Mouse (Mus musculus) kidney, postnatal 0 days (tissue): ENCODE results near the gene Tmem267. TPM values are rescaled to one million over a fixed set of nuclear protein-coding genes. Genes with fewer than 3 reads are reported as not detected.

ENCODE experiments used
- ATAC-seq: fragments of 200-750 bp; cut with Nextera tagmentation; replicated peaks from 2 replicates; pipeline ENCODE4 v1.8.0; 2017; ENCODE audit warnings: low read depth, moderate number of reproducible peaks, moderate TSS enrichment, moderate library complexity; ENCODE audit not compliant: low FRiP score
- DNase-seq: peaks from one replicate; pipeline ENCODE4 v3.0.0-alpha.2; 2016; ENCODE audit warnings: low spot score
- H3K27ac ChIP-seq: fragments of 300-500 bp; sonication (generic); 2 replicates; pipeline ENCODE4 v1.5.1; 2014; ENCODE audit warnings: mild to moderate bottlenecking
- H3K27me3 ChIP-seq: fragments of 300-500 bp; sonication (generic); 2 replicates; pipeline ENCODE4 v1.6.1; 2014; ENCODE audit warnings: low read length, mixed read lengths; ENCODE audit not compliant: insufficient read depth
- H3K36me3 ChIP-seq: fragments of 300-500 bp; sonication (generic); 2 replicates; pipeline ENCODE4 v1.6.1; 2014; ENCODE audit warnings: low read length, mixed read lengths; ENCODE audit not compliant: insufficient read depth
- H3K4me1 ChIP-seq: fragments of 300-500 bp; sonication (generic); replicated peaks from 2 replicates; pipeline ENCODE4 v1.6.1; 2014; ENCODE audit warnings: antibody characterized with exemption, low read length, mixed read lengths; ENCODE audit not compliant: insufficient read depth
- H3K4me2 ChIP-seq: fragments of 300-500 bp; sonication (generic); 2 replicates; pipeline ENCODE4 v1.6.1; 2014; ENCODE audit warnings: mild to moderate bottlenecking, low read length, moderate library complexity, mixed read lengths
- H3K4me3 ChIP-seq: fragments of 300-500 bp; sonication (generic); replicated peaks from 2 replicates; pipeline ENCODE4 v1.5.1; 2014; ENCODE audit warnings: low read depth, low read length
- H3K9ac ChIP-seq: fragments of 300-500 bp; sonication (generic); 2 replicates; pipeline ENCODE4 v1.6.1; 2014; ENCODE audit warnings: low read depth, low read length
- H3K9me3 ChIP-seq: fragments of 300-500 bp; sonication (generic); replicated peaks from 2 replicates; pipeline ENCODE4 v1.6.1; 2016; ENCODE audit warnings: low read length, inconsistent platforms, mixed read lengths
- CTCF ChIP-seq: IDR thresholded peaks from 2 replicates; pipeline ENCODE4 v1.5.1; 2016; ENCODE audit warnings: antibody characterized with exemption, low read depth, mild to moderate bottlenecking, moderate library complexity
- WGBS: fragments of 180-500 bp; shearing (Covaris S2); extraction: QIAGEN DNeasy Blood & Tissue Kit; methylation state at CpG from one replicate; pipeline ENCODE4 v1.1.7; 2014; 5-methylcytosine and 5-hydroxymethylcytosine counted together
- polyA plus RNA-seq: library from polyadenylated mRNA; unstranded; fragments of >200 nt; fragmentation: Nextera tagmentation; extraction: Ambion mirVana; gene quantifications from 2 replicates; pipeline ENCODE4 v1.2.1, GENCODE M21; 2015

Gene Tmem267
- polyA plus RNA-seq, 1 experiment from 2014 or later: 1.8 TPM

DNA sequence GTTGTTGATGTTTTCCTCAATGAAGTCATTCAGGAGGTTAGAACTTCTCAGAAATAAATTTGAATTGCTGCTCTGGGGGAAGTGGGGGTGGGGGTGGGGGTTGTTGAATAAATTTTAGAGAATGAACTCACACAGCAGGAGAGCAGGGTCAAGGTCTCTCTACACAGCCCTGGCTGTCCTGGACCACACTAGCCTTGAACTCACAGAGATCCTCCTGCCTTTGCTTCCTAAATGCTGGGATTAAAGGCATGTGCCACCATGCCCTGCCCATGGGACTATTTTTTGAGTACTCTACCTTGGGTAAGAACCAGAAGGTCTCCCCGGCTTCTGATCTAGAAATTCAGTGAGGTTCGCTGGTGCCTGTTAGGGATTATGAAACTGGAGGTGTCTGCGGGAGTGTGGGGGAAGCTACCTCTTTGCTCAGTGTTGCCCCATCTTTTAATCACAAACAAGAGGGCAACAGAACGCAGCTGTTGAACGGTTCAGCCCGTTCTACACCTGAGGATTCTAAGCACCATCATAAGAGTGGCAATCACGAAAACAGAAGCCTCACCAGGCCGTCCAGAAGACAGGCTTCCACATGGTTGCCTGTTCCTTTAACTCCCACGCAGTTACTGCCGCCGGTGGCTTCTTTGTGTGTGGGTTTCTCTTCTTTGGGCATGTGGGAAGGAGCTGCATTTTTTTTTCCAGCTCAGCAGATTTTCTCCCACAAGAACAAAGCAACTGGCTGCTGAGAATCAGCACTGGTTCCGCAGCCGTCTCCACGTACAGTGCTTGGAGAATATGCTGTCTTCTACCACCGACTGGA, 161.3 kb downstream of the Tmem267 start:
- H3K4me2 ChIP-seq: peak overlapping the region; percentile 27; the same call in 1 of the 2 replicates
- H3K4me1 ChIP-seq: no peaks in the 10 kb centered on the region
- ATAC-seq (no peak), DNase-seq (peak; percentile 36)
- H3K27me3 ChIP-seq: no peaks in the 10 kb centered on the region
- TF ChIP-seq CTCF: no peak
- H3K9ac ChIP-seq: 0 out of 2 replicates have a peak overlapping the region, but pooled peaks have one; percentile 31
- no peak overlapping the region for H3K27ac ChIP-seq
- H3K9me3 ChIP-seq: no peaks in the 10 kb centered on the region
- WGBS: 38% methylated on average over 15 of the region's 15 CpGs
- H3K4me3 ChIP-seq: no peak overlapping the region
- no peaks in the 10 kb centered on the region for H3K36me3 ChIP-seq

DNA sequence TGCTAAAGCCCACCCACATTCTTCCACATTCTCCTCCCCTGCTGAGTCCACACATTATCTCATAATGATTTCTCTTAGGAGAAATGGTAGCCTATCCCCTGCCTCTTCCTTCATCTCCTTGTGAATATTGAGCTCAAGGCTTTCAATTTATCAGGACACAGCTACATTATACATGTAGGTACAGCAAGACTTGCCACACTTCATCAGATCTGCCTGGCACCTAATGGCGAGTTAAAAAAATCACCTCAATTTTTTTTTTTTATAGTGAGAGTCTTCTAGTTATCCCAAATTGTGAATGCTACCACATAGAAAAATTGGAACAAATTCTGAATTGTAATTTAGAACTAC, 161.8 kb downstream of the Tmem267 start:
- H3K36me3 ChIP-seq: no peaks in the 10 kb centered on the region
- peak overlapping the region; percentile 27; the same call in 1 of the 2 replicates for H3K4me2 ChIP-seq
- no peak overlapping the region for H3K27ac ChIP-seq
- H3K4me3 ChIP-seq: no peak overlapping the region
- no peaks in the 10 kb centered on the region for H3K4me1 ChIP-seq
- no peak for TF ChIP-seq CTCF
- WGBS: 68% methylated on average over 1 of the region's 1 CpGs
- H3K9me3 ChIP-seq: no peaks in the 10 kb centered on the region
- no peak overlapping the region for H3K9ac ChIP-seq
- no peak for ATAC-seq
- H3K27me3 ChIP-seq: no peaks in the 10 kb centered on the region
- DNase-seq: no peak

GRCm38 (mm10) chr13:119654734-119655133, 166.9 kb downstream of the Tmem267 start:
- ATAC-seq: no peak
- Histone ChIP-seq H3K27ac (no peak overlapping the region), H3K4me1 (no peaks in the 10 kb centered on the region), H3K9ac (no peak overlapping the region), H3K4me3 (no peak overlapping the region), H3K9me3 (no peaks in the 10 kb centered on the region), H3K4me2 (no peak overlapping the region), H3K36me3 (no peaks in the 10 kb centered on the region), H3K27me3 (no peaks in the 10 kb centered on the region)
- DNase-seq: no peak
- WGBS: 100% methylated on average over 2 of the region's 2 CpGs
- TF ChIP-seq CTCF: no peak

- no peaks in the 10 kb centered on the region for H3K27me3 ChIP-seq
- no peaks in the 10 kb centered on the region for H3K36me3 ChIP-seq
- H3K27ac ChIP-seq: no peak overlapping the region
- no peak for DNase-seq
- no peak overlapping the region for H3K4me2 ChIP-seq
- no peak overlapping the region for H3K4me3 ChIP-seq
- TF ChIP-seq CTCF: no peak
- H3K9ac ChIP-seq: no peak overlapping the region
- 84% methylated on average over 2 of the region's 2 CpGs for WGBS
- ATAC-seq: no peak
- no peaks in the 10 kb centered on the region for H3K4me1 ChIP-seq
- no peaks in the 10 kb centered on the region for H3K9me3 ChIP-seq
These were observed 168.4 kb downstream of the Tmem267 start for GRCm38 (mm10) chr13:119656246-119656645.

DNA sequence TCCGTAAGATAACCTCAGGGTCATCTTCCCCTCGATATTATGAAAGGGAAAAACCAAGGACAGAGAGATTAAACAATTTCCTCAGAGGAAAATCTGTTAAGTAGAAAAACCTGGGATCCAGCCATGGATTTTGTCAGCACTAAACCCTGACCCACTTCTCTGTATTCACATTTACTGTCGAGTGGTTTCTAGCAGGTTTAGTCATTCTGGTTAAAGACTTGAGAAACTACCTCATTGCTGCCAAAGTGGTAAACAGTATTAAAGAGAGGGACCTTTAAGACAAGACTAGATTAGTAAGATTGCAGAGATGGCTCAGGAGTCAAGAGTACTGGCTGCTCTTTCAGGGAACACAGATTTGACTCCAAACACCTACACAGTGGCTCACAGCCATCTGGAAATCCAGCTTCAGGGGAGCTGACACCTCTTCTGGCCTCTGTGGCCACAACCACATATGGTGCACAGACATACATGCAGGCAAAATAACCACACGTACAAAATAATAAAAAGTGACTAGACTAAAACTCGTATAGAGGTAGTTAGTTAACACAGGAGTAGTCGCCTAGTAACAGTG, 169.1 kb downstream of the Tmem267 start:
- no peak for TF ChIP-seq CTCF
- Histone ChIP-seq H3K36me3 (no peaks in the 10 kb centered on the region), H3K27ac (no peak overlapping the region), H3K4me3 (no peak overlapping the region), H3K4me2 (no peak overlapping the region), H3K4me1 (no peaks in the 10 kb centered on the region), H3K9ac (no peak overlapping the region), H3K9me3 (no peaks in the 10 kb centered on the region), H3K27me3 (no peaks in the 10 kb centered on the region)
- 80% methylated on average over 6 of the region's 6 CpGs for WGBS
- DNase-seq: no peak
- ATAC-seq: no peak

Other genes with a start within 250 kb of the Tmem267 start
- 109 and 110 TPM in 2 replicates for gene Paip1, start 59.4 kb upstream of the Tmem267 start, polyA plus RNA-seq
- gene 4833420G17Rik, start 25.3 kb upstream of the Tmem267 start, polyA plus RNA-seq: 51.1 and 51.6 TPM in 2 replicates
- 0.91 and 1.9 TPM in 2 replicates for gene 3110070M22Rik, start 344 bp downstream of the Tmem267 start, polyA plus RNA-seq
- gene Ccl28, start 135.8 kb downstream of the Tmem267 start, polyA plus RNA-seq: 0.08 and 0.13 TPM in 2 replicates
- 153 and 180 TPM in 2 replicates for gene Hmgcs1, start 202.3 kb downstream of the Tmem267 start, polyA plus RNA-seq